Mouse (Mus musculus): Measurements from ENCODE around the gene Izumo1. TPM values are rescaled to one million over a fixed set of nuclear protein-coding genes. Genes with fewer than 3 reads are reported as not detected.

Izumo1 gene
- polyA plus RNA-seq, 1 experiment = not detected

DNA sequence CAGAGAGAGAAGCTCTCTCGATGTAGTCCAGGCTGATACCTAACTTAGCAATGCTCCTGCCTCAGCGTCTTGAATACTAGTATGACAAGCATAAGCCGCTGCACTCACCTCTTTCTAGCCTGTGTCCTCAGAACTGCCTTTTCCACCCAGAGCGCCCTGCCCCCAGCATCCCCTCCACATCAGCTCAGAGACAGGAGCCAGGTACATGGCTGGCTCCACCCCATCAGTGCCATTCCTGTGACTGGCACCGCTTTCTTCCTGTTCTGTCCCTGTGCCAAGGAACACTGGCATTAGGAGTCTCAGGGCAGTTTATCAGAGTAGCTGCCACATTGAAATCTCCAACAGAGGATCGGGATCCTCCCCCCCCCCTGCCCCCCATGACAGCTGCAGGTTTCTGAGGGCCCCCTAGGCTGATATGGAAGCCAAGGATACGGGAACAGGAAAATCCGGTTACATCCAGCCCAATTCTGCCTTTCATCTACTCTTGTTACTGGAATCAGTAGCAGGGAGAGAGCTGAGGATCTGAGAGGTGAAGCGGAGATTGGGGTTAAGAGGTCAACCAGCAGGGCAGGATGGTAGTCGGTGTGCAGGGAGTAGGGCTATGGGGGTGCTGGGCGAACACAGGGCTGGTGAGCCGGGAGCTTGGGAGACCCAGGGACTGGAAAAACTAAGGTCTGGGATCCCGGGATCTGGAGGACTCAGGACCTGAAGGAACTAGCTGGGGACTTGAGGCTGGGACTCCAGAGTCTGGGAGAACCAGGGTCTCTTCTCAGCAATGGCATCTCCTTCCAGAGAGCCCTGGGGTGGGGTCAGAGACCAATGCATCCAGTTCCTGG is 43.9 kb downstream of the Izumo1 start:
- no peaks in the 10 kb centered on the region for H3K4me1 ChIP-seq (ENCODE audit: control insufficient read depth, insufficient read depth, low read length)
- no peak overlapping the region for H3K4me3 ChIP-seq (ENCODE audit: insufficient read depth, low read depth, low read length)
- no peak for TF ChIP-seq CTCF (IDR thresholded peaks at IDR 0.05; ENCODE audit: insufficient read depth, low read depth, low read length)
- no peak for TF ChIP-seq POLR2A (IDR thresholded peaks at IDR 0.05; ENCODE audit: insufficient read depth, low read depth, low read length)
- H3K27ac ChIP-seq (ENCODE audit: insufficient read depth, low read depth, low read length) = no peak overlapping the region
- WGBS = 66% methylated on average over 13 of the region's 13 CpGs

- H3K4me1 ChIP-seq (ENCODE audit: control insufficient read depth, insufficient read depth, low read length) = no peaks in the 10 kb centered on the region
- no peak for TF ChIP-seq POLR2A (IDR thresholded peaks at IDR 0.05; ENCODE audit: insufficient read depth, low read depth, low read length)
- TF ChIP-seq CTCF (IDR thresholded peaks at IDR 0.05; ENCODE audit: insufficient read depth, low read depth, low read length) = no peak
- no peak within 1 kb of the TSS for H3K4me3 ChIP-seq (ENCODE audit: insufficient read depth, low read depth, low read length)
- no peak within 1 kb of the TSS for H3K27ac ChIP-seq (ENCODE audit: insufficient read depth, low read depth, low read length)
- 86% methylated on average over 7 of the region's 7 CpGs for WGBS
These were observed 44.5 kb downstream of the Izumo1 start, which contains the start of gene Fut2 for GRCm38 (mm10) chr7:45666161-45666560. TSS of gene Fut2 (minus strand) at chr7:45666394.

GRCm38 (mm10) chr7:45667761-45668160 is 46.1 kb downstream of the Izumo1 start:
- H3K4me1 ChIP-seq (ENCODE audit: control insufficient read depth, insufficient read depth, low read length) = no peaks in the 10 kb centered on the region
- no peak overlapping the region for H3K4me3 ChIP-seq (ENCODE audit: insufficient read depth, low read depth, low read length)
- no peak for TF ChIP-seq CTCF (IDR thresholded peaks at IDR 0.05; ENCODE audit: insufficient read depth, low read depth, low read length)
- no peak for TF ChIP-seq POLR2A (IDR thresholded peaks at IDR 0.05; ENCODE audit: insufficient read depth, low read depth, low read length)
- WGBS = 77% methylated on average over 14 of the region's 14 CpGs
- no peak overlapping the region for H3K27ac ChIP-seq (ENCODE audit: insufficient read depth, low read depth, low read length)

DNA sequence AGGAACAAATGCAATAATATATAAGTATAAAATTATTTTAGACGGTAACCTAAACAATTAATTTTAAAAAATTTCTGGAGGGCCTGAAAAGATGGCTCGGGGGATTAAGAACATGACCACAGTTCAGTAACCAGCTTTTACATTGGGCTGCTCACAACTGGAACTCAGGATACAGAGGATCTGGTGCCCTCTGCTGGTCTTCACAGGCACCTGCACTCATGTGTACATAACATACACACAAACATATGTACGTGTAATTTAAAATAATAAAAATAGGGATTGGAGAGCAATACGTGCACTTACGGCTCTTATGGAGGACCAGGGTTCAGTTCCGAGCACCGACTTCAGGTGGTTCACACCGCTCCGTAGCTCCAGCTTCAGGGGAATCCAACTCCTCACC is 47.3 kb downstream of the Izumo1 start:
- Histone ChIP-seq H3K4me1 (ENCODE audit: control insufficient read depth, insufficient read depth, low read length) (no peaks in the 10 kb centered on the region), H3K27ac (ENCODE audit: insufficient read depth, low read depth, low read length) (no peak overlapping the region), H3K4me3 (ENCODE audit: insufficient read depth, low read depth, low read length) (no peak overlapping the region)
- TF ChIP-seq POLR2A (IDR thresholded peaks at IDR 0.05; ENCODE audit: insufficient read depth, low read depth, low read length) (no peak), CTCF (IDR thresholded peaks at IDR 0.05; ENCODE audit: insufficient read depth, low read depth, low read length) (no peak)
- WGBS = 95% methylated on average over 9 of the region's 9 CpGs

DNA sequence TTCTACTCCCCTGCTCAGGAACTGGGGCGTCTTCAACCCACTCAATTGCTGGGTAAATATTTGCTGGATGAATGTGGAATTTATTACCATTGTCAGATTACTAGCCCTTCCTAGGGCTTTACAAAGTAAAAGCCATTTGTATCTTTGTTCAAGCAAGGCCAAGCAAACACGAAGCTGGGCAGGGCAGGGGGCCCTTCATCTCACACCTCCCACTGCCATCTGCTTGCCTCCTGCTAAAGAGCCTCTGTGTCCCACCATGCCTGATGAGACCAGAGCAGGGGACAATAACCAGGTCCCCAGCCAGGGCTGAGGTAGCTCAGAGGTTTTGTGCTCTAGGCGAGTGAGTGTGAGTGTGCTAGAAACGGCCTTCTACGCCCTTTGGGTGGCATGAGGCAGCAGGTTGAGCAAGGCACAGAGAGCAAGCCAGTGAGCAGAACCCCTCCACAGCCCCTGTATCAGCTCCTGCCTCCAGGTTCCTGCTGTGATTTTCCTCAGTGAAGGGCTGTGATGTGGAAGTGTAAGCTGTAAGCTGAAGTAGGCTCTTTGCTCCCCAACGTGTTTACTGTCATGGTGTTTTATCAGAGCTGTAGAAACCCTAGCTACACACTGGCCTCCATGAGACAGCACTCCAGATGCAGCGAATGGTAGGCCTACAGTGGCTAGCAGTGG is 56.1 kb downstream of the Izumo1 start:
- 90% methylated on average over 7 of the region's 7 CpGs for WGBS
- no peak overlapping the region for H3K4me3 ChIP-seq (ENCODE audit: insufficient read depth, low read depth, low read length)
- H3K4me1 ChIP-seq (ENCODE audit: control insufficient read depth, insufficient read depth, low read length) = peaks cover 4% of the 10 kb centered on the region
- H3K27ac ChIP-seq (ENCODE audit: insufficient read depth, low read depth, low read length) = no peak overlapping the region
- TF ChIP-seq POLR2A (IDR thresholded peaks at IDR 0.05; ENCODE audit: insufficient read depth, low read depth, low read length) = no peak
- TF ChIP-seq CTCF (IDR thresholded peaks at IDR 0.05; ENCODE audit: insufficient read depth, low read depth, low read length) = no peak

Other genes with a start within 250 kb of the Izumo1 start
- gene Snrnp70, start 226.1 kb upstream of the Izumo1 start, polyA plus RNA-seq (2012; ENCODE audit: insufficient read depth, insufficient read length, low replicate concordance, missing spikeins) = 1,039 and 1,720 TPM in 2 replicates
- gene Kcna7, start 216.2 kb upstream of the Izumo1 start, polyA plus RNA-seq (2012; ENCODE audit: insufficient read depth, insufficient read length, low replicate concordance, missing spikeins) = not detected in 2 replicates
- not detected in 2 replicates for gene Ntf5, start 208.1 kb upstream of the Izumo1 start, polyA plus RNA-seq (2012; ENCODE audit: insufficient read depth, insufficient read length, low replicate concordance, missing spikeins)
- gene Lhb, start 201.0 kb upstream of the Izumo1 start, polyA plus RNA-seq (2012; ENCODE audit: insufficient read depth, insufficient read length, low replicate concordance, missing spikeins) = not detected in 2 replicates
- gene Gys1, start 187.0 kb upstream of the Izumo1 start, polyA plus RNA-seq (2012; ENCODE audit: insufficient read depth, insufficient read length, low replicate concordance, missing spikeins) = not detected in 2 replicates
- not detected in 2 replicates for gene Ruvbl2, start 183.7 kb upstream of the Izumo1 start, polyA plus RNA-seq (2012; ENCODE audit: insufficient read depth, insufficient read length, low replicate concordance, missing spikeins)
- 553 and 835 TPM in 2 replicates for gene Ftl1, start 161.9 kb upstream of the Izumo1 start, polyA plus RNA-seq (2012; ENCODE audit: insufficient read depth, insufficient read length, low replicate concordance, missing spikeins)
- not detected in 2 replicates for gene Bax, start 154.9 kb upstream of the Izumo1 start, polyA plus RNA-seq (2012; ENCODE audit: insufficient read depth, insufficient read length, low replicate concordance, missing spikeins)
- not detected in 2 replicates for gene Tulp2, start 139.9 kb upstream of the Izumo1 start, polyA plus RNA-seq (2012; ENCODE audit: insufficient read depth, insufficient read length, low replicate concordance, missing spikeins)
- not detected in 2 replicates for gene Gm45808, start 135.0 kb upstream of the Izumo1 start, polyA plus RNA-seq (2012; ENCODE audit: insufficient read depth, insufficient read length, low replicate concordance, missing spikeins)
- not detected in 2 replicates for gene Dhdh, start 133.0 kb upstream of the Izumo1 start, polyA plus RNA-seq (2012; ENCODE audit: insufficient read depth, insufficient read length, low replicate concordance, missing spikeins)
- not detected in 2 replicates for gene Nucb1, start 111.4 kb upstream of the Izumo1 start, polyA plus RNA-seq (2012; ENCODE audit: insufficient read depth, insufficient read length, low replicate concordance, missing spikeins)
- not detected in 2 replicates for gene Ppp1r15a, start 95.5 kb upstream of the Izumo1 start, polyA plus RNA-seq (2012; ENCODE audit: insufficient read depth, insufficient read length, low replicate concordance, missing spikeins)
- not detected in 2 replicates for gene Plekha4, start 95.5 kb upstream of the Izumo1 start, polyA plus RNA-seq (2012; ENCODE audit: insufficient read depth, insufficient read length, low replicate concordance, missing spikeins)
- not detected in 2 replicates for gene Hsd17b14, start 66.9 kb upstream of the Izumo1 start, polyA plus RNA-seq (2012; ENCODE audit: insufficient read depth, insufficient read length, low replicate concordance, missing spikeins)
- gene Bcat2, start 51.7 kb upstream of the Izumo1 start, polyA plus RNA-seq (2012; ENCODE audit: insufficient read depth, insufficient read length, low replicate concordance, missing spikeins) = not detected in 2 replicates
- gene Fgf21, start 6.3 kb upstream of the Izumo1 start, polyA plus RNA-seq (2012; ENCODE audit: insufficient read depth, insufficient read length, low replicate concordance, missing spikeins) = not detected in 2 replicates
- gene Fut1, start 4.5 kb upstream of the Izumo1 start, polyA plus RNA-seq (2012; ENCODE audit: insufficient read depth, insufficient read length, low replicate concordance, missing spikeins) = not detected in 2 replicates
- gene Rasip1, start 5.7 kb downstream of the Izumo1 start, polyA plus RNA-seq (2012; ENCODE audit: insufficient read depth, insufficient read length, low replicate concordance, missing spikeins) = not detected in 2 replicates
- gene Mamstr, start 18.2 kb downstream of the Izumo1 start, polyA plus RNA-seq (2012; ENCODE audit: insufficient read depth, insufficient read length, low replicate concordance, missing spikeins) = not detected in 2 replicates
- not detected in 2 replicates for gene Fut2, start 44.6 kb downstream of the Izumo1 start, polyA plus RNA-seq (2012; ENCODE audit: insufficient read depth, insufficient read length, low replicate concordance, missing spikeins)
- gene Ntn5, start 62.2 kb downstream of the Izumo1 start, polyA plus RNA-seq (2012; ENCODE audit: insufficient read depth, insufficient read length, low replicate concordance, missing spikeins) = not detected in 2 replicates
- not detected in 2 replicates for gene Sec1, start 72.6 kb downstream of the Izumo1 start, polyA plus RNA-seq (2012; ENCODE audit: insufficient read depth, insufficient read length, low replicate concordance, missing spikeins)
- not detected in 2 replicates for gene Car11, start 78.0 kb downstream of the Izumo1 start, polyA plus RNA-seq (2012; ENCODE audit: insufficient read depth, insufficient read length, low replicate concordance, missing spikeins)
- 386 TPM in 1 of 2 replicates, not detected in the other for gene Dbp, start 83.3 kb downstream of the Izumo1 start, polyA plus RNA-seq (2012; ENCODE audit: insufficient read depth, insufficient read length, low replicate concordance, missing spikeins)
- gene Rpl18, start 93.6 kb downstream of the Izumo1 start, polyA plus RNA-seq (2012; ENCODE audit: insufficient read depth, insufficient read length, low replicate concordance, missing spikeins) = not detected in 2 replicates
- not detected in 2 replicates for gene Sphk2, start 96.2 kb downstream of the Izumo1 start, polyA plus RNA-seq (2012; ENCODE audit: insufficient read depth, insufficient read length, low replicate concordance, missing spikeins)
- not detected in 2 replicates for gene Fam83e, start 99.4 kb downstream of the Izumo1 start, polyA plus RNA-seq (2012; ENCODE audit: insufficient read depth, insufficient read length, low replicate concordance, missing spikeins)
- not detected in 2 replicates for gene Spaca4, start 104.0 kb downstream of the Izumo1 start, polyA plus RNA-seq (2012; ENCODE audit: insufficient read depth, insufficient read length, low replicate concordance, missing spikeins)
- gene Lmtk3, start 161.9 kb downstream of the Izumo1 start, polyA plus RNA-seq (2012; ENCODE audit: insufficient read depth, insufficient read length, low replicate concordance, missing spikeins) = not detected in 2 replicates
- not detected in 2 replicates for gene Sult2b1, start 162.9 kb downstream of the Izumo1 start, polyA plus RNA-seq (2012; ENCODE audit: insufficient read depth, insufficient read length, low replicate concordance, missing spikeins)
- not detected in 2 replicates for gene Cyth2, start 192.8 kb downstream of the Izumo1 start, polyA plus RNA-seq (2012; ENCODE audit: insufficient read depth, insufficient read length, low replicate concordance, missing spikeins)
- gene Kcnj14, start 203.0 kb downstream of the Izumo1 start, polyA plus RNA-seq (2012; ENCODE audit: insufficient read depth, insufficient read length, low replicate concordance, missing spikeins) = not detected in 2 replicates
- gene Grwd1, start 209.1 kb downstream of the Izumo1 start, polyA plus RNA-seq (2012; ENCODE audit: insufficient read depth, insufficient read length, low replicate concordance, missing spikeins) = not detected in 2 replicates

All from olfactory bulb, adult 2 months (tissue).